Mouse (Mus musculus) kidney, embryonic 15.5 days (tissue): ENCODE results near the gene Doc2a. TPM values are rescaled to one million over a fixed set of nuclear protein-coding genes. Genes with fewer than 3 reads are reported as not detected.

Experiments used
- ATAC-seq: fragments of 200-750 bp; cut with Nextera tagmentation; replicated peaks from 2 replicates; pipeline ENCODE4 v1.8.0; 2017; ENCODE audit warnings: moderate TSS enrichment; ENCODE audit not compliant: low FRiP score
- H3K27ac ChIP-seq: fragments of 300-500 bp; sonication (generic); 2 replicates; pipeline ENCODE4 v1.5.1; 2015; ENCODE audit warnings: mild to moderate bottlenecking, inconsistent platforms
- H3K27me3 ChIP-seq: fragments of 300-500 bp; sonication (generic); 2 replicates; pipeline ENCODE4 v1.6.1; 2015; ENCODE audit warnings: inconsistent platforms
- H3K36me3 ChIP-seq: fragments of 300-500 bp; sonication (generic); 2 replicates; pipeline ENCODE4 v1.6.1; 2015; ENCODE audit warnings: inconsistent platforms
- H3K4me1 ChIP-seq: fragments of 300-500 bp; sonication (generic); 2 replicates; pipeline ENCODE4 v1.6.1; 2015; ENCODE audit warnings: inconsistent platforms
- H3K4me2 ChIP-seq: fragments of 300-500 bp; sonication (generic); 2 replicates; pipeline ENCODE4 v1.6.1; 2015; ENCODE audit warnings: moderate library complexity, mild to moderate bottlenecking, inconsistent platforms
- H3K4me3 ChIP-seq: fragments of 300-500 bp; sonication (generic); replicated peaks from 2 replicates; pipeline ENCODE4 v1.5.1; 2015; ENCODE audit warnings: mild to moderate bottlenecking, inconsistent platforms
- H3K9ac ChIP-seq: fragments of 300-500 bp; sonication (generic); 2 replicates; pipeline ENCODE4 v1.6.1; 2015; ENCODE audit warnings: mild to moderate bottlenecking, inconsistent platforms
- H3K9me3 ChIP-seq: fragments of 300-500 bp; sonication (generic); replicated peaks from 2 replicates; pipeline ENCODE4 v1.6.1; 2016; ENCODE audit warnings: inconsistent platforms
- WGBS: fragments of 180-500 bp; shearing (Covaris S2); methylation state at CpG from one replicate; pipeline ENCODE4 v1.1.7; 2015; ENCODE audit warnings: mixed read lengths; 5-methylcytosine and 5-hydroxymethylcytosine counted together
- polyA plus RNA-seq: library from polyadenylated mRNA; unstranded; fragments of >200 nt; fragmentation: Nextera tagmentation; extraction: Ambion mirVana; gene quantifications from 2 replicates; pipeline ENCODE4 v1.2.1, GENCODE M21; 2015

Doc2a gene
- polyA plus RNA-seq, 1 experiment from 2014 or later: 11.4 TPM

DNA sequence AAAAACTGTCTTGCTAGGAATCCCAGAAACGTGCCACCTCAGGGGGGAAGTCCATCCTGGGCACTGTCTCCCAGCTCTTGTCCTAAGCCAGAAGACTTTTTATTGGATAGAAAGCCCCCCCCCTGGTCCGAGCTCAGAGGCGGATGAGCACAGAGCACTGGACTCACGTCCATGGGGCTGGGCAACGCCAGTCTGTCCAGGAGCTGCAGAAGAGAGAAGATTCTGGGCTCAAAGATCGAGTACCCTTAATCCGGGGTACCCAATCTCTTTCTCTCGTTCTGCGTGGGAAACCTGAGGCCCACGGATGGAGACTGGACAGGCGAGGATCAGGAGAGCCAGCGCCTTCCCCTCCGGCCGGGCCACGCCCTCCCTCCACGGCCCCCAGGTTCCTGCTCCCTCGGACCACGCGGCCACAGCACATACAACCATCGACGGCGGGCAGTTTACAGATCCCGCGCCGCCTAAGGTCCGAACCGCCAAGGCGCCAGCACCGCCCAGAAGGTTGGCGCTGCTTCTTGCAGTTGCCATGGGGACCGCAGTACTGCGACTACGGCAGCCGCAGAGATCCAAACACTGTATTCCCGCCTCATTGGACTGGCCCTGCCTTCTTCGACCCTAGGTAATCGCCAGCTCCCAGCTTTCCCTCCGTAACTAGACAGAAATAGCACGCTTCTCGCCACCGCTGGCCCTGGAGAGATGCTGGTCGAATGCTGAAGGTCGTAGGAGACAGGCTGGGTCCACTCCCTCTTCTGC, 38.3 kb upstream of the Doc2a start:
- Histone ChIP-seq H3K27ac (peak overlapping the region; percentile 79), H3K4me3 (peak overlapping the region; percentile 75), H3K4me2 (peak overlapping the region; percentile 89), H3K36me3 (peaks cover 18% of the 10 kb centered on the region), H3K27me3 (no peaks in the 10 kb centered on the region), H3K9me3 (no peaks in the 10 kb centered on the region), H3K4me1 (peaks cover 30% of the 10 kb centered on the region), H3K9ac (peak overlapping the region; percentile 84)
- ATAC-seq: peak; percentile 96
- WGBS: under 1% methylated on average over 43 of the region's 43 CpGs

DNA sequence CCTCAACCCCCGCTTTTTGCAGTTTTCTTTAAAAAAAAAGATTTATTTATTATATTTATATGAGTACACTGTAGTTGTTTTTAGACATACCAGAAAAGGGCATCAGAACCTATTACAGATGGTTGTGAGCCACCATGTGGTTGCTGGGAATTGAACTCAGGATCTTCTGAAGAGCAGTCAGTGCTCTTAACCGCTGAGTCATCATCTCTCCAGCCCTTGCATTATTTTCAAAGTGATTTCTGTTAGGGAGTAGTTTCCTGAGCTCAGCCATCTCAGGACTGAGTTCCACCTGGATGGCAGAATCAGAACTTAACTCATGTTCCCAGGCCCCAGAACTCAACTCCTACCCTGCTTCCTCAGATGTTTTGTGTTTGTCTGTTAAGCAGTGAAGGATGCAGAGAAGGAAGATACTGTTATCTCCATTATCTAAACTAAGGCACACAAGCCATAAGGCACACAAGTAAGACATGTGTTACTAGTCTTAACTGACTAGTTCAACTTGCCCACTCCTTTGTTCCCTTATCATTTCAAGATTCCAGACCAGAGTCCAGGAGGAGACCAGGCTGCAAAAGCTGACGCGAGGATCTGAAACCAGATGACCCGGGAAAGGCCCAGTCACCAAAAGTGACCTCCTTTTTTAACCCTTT, 37.4 kb upstream of the Doc2a start:
- Histone ChIP-seq H3K4me3 (peak overlapping the region; percentile 75; the same call in 1 of the 2 replicates), H3K9ac (peak overlapping the region; percentile 84), H3K9me3 (no peaks in the 10 kb centered on the region), H3K36me3 (peaks cover 13% of the 10 kb centered on the region), H3K27ac (peak overlapping the region; percentile 79), H3K4me1 (peaks cover 30% of the 10 kb centered on the region), H3K4me2 (peak overlapping the region; percentile 89), H3K27me3 (no peaks in the 10 kb centered on the region)
- ATAC-seq: no peak
- 53% methylated on average over 5 of the region's 5 CpGs for WGBS

DNA sequence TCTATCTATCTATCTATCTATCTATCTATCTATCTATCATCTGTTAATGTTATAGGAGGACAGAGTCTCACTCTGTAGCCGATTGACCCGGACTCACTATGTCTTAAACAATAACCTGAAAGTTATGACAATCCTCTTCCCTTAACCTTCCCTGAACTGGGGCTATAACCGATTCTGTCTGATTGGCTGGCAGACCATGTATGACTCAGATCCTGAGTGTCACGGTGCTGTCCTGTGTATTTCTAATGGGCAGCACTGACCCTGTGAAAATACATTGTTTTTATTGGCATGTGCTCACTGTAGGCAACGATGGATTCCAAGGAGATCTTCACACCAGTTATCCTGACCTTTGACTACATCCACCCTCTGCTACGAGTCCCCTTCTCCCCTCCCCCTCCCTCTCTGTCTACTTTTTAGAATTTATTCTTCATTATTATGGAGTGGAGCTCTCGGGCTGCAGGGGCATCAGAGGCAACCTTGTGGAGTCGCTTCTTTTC, 31.4 kb upstream of the Doc2a start:
- Histone ChIP-seq H3K9ac (no peak overlapping the region), H3K4me2 (no peak overlapping the region), H3K27me3 (no peaks in the 10 kb centered on the region), H3K27ac (no peak overlapping the region), H3K4me1 (no peaks in the 10 kb centered on the region), H3K36me3 (no peaks in the 10 kb centered on the region), H3K4me3 (no peak overlapping the region), H3K9me3 (no peaks in the 10 kb centered on the region)
- ATAC-seq: no peak
- 58% methylated on average over 8 of the region's 8 CpGs for WGBS

DNA sequence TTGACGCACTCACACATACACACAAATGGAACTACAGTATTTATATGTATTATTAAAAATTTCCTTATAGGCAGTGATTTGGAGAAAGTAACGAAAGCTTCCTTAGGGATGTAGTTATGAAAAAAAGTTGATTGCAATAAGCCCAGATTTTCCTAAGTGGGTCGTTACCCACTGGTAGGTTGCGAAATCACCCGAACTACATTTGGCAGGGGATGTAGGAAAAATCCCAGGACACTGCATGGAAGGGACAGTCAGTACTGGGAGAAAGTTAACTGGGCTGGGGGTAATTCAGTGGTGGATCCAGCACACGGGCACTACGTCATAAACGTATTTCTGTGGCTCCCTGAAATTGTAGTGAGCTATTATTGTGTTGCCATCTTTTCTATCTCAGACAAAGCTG, 30.7 kb upstream of the Doc2a start:
- no peaks in the 10 kb centered on the region for H3K4me1 ChIP-seq
- 0 out of 2 replicates have a peak, but pooled peaks cover 2% of the 10 kb centered on the region for H3K27me3 ChIP-seq
- H3K4me2 ChIP-seq: no peak overlapping the region
- H3K9ac ChIP-seq: no peak overlapping the region
- H3K36me3 ChIP-seq: no peaks in the 10 kb centered on the region
- no peak overlapping the region for H3K27ac ChIP-seq
- 85% methylated on average over 8 of the region's 8 CpGs for WGBS
- H3K9me3 ChIP-seq: no peaks in the 10 kb centered on the region
- ATAC-seq: no peak
- H3K4me3 ChIP-seq: no peak overlapping the region

DNA sequence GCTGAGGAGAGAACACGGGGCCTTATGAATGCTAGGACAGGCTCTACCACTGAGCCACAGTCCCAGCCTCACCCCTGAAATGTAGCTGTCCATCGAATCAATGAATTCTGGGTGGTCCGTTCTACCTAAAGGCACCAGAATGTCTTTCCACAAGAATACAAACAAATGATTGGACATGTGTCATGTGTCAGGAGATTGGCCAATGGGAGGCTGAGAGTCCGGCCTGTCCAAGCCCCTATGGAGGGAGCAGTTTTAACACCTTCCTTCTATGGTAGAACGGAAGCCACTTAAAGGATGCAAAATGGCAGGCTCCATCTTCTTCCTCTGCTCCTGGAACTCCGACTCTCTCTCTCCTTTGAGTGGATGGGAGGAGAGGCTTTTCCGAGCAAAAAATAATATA, 29.6 kb upstream of the Doc2a start:
- WGBS: 89% methylated on average over 7 of the region's 7 CpGs

DNA sequence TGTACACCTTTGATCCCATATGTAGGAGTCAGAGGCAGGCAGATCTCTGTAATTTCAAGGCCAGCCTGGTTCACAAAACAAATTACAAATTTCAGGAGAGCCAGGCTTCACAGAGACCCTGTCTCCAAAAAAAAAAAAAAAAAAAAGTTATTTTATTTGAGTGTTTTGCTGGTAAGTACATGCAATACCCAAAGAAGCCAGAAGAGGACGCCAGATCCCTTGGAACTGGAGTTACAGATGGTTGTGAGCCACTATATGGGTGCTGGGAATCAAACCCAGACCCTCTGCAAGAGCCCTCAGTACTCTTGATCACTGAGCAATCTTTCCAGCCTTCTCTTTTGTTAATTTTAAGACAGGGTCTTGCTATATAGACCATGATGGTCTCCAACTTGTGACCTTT, 28.4 kb upstream of the Doc2a start:
- Histone ChIP-seq H3K4me3 (no peak overlapping the region), H3K4me2 (no peak overlapping the region), H3K9me3 (no peaks in the 10 kb centered on the region), H3K36me3 (no peaks in the 10 kb centered on the region), H3K27ac (no peak overlapping the region), H3K27me3 (peaks cover 18% of the 10 kb centered on the region), H3K9ac (no peak overlapping the region), H3K4me1 (peaks cover 16% of the 10 kb centered on the region)
- 39% methylated on average over 1 of the region's 1 CpGs for WGBS
- ATAC-seq: no peak

More for the DNA sequence above, 29.6 kb upstream of the Doc2a start:
- Histone ChIP-seq H3K4me3 (no peak overlapping the region), H3K4me1 (peaks cover 7% of the 10 kb centered on the region), H3K4me2 (no peak overlapping the region), H3K36me3 (no peaks in the 10 kb centered on the region), H3K9me3 (no peaks in the 10 kb centered on the region), H3K9ac (no peak overlapping the region), H3K27ac (no peak overlapping the region), H3K27me3 (peaks cover 8% of the 10 kb centered on the region)
- ATAC-seq: no peak

DNA sequence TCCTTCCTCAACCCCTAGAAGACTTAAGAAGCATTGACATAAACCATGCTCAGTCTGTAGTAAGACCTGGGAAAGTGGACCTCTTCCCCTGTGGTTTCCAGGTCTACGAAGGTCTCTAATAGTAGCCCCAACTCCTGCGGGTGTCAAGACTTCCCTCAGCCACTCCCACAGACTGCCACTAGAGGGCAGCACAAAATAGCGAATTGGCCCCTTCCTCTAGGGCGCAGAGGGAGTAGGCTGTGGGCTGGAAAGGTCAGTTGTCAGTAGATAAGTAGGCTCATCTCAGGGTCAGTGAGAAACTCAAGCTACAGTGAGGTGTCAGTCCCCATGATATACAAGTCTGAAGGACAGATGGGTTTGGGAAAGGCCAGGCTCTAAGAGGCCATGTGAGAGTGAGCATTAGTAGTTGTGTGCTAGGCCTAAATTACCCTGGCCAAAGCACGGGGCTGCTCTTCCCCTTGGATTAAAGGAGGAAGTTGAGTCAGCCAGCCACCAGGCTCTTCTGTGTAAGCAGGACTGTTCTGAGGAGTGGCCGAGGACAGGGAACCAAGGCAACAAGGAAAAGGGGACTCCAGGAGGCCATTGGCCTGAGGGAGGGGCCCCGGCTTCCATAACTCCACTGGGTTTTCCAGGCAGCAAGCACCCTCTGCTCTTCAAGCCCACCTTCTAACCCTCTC, 25.2 kb upstream of the Doc2a start:
- no peaks in the 10 kb centered on the region for H3K9me3 ChIP-seq
- peaks cover 36% of the 10 kb centered on the region for H3K27me3 ChIP-seq
- H3K27ac ChIP-seq: no peak overlapping the region
- peaks cover 16% of the 10 kb centered on the region for H3K4me1 ChIP-seq
- 0 out of 2 replicates have a peak, but pooled peaks have one; percentile 17 for ATAC-seq
- 22% methylated on average over 7 of the region's 7 CpGs for WGBS
- H3K36me3 ChIP-seq: no peaks in the 10 kb centered on the region
- no peak overlapping the region for H3K4me2 ChIP-seq
- H3K9ac ChIP-seq: no peak overlapping the region
- H3K4me3 ChIP-seq: no peak overlapping the region

DNA sequence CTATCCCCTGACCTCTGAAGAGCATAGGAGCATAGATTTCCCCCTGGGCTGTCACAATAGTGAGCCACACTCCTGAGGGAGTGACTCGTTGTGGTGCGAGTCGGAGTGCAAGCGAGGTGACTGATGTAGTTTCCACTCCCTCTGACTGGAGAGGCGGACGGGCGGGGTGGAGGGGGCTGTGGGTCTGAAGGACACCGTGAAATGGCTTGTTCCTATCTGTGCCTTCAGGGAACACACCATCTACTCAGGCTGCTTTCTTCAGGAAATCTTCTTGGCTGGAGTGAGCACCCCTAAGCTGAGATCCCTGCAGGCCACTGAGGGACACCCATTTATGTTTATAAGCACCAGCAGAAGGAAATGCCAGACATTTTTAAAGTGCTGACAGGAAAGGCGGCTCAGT, 24.5 kb upstream of the Doc2a start:
- ATAC-seq: no peak
- peaks cover 16% of the 10 kb centered on the region for H3K4me1 ChIP-seq
- no peaks in the 10 kb centered on the region for H3K36me3 ChIP-seq
- H3K9ac ChIP-seq: no peak overlapping the region
- peak overlapping the region; percentile 36; the same call in 1 of the 2 replicates for H3K4me3 ChIP-seq
- WGBS: 15% methylated on average over 9 of the region's 9 CpGs
- H3K27ac ChIP-seq: no peak overlapping the region
- H3K9me3 ChIP-seq: no peaks in the 10 kb centered on the region
- peak overlapping the region; percentile 61 for H3K4me2 ChIP-seq
- H3K27me3 ChIP-seq: peaks cover 36% of the 10 kb centered on the region

DNA sequence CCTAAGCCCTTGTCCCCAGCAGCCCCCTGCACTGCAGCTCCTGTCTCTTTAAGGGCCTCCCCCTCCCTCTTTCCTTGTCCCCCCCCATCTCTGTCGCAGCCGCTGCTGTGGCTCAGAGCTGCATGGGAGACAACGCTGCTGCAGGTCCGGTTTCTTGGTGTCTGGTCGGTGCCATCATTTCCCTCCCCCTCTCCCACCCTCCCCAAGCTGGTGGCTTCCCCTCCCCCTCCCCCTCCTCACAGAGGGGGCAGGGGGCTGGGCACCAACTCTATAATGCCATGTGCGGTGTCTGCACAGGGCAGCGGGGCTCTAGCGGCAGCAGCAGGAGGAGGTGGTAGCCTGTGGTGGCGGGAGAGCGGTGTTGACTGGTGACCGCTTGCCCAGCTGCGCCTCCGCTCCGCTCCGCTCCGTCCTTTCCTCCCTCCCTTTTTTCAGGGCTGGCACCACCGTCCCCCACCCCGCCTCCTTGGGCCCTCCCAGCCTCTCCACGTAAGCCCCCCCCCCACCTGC, 24.0 kb upstream of the Doc2a start:
- Histone ChIP-seq H3K4me3 (peak overlapping the region; percentile 36), H3K9ac (no peak overlapping the region), H3K27me3 (peaks cover 36% of the 10 kb centered on the region), H3K4me1 (peaks cover 16% of the 10 kb centered on the region), H3K36me3 (no peaks in the 10 kb centered on the region), H3K9me3 (no peaks in the 10 kb centered on the region), H3K27ac (no peak overlapping the region), H3K4me2 (peak overlapping the region; percentile 61)
- WGBS: 1% methylated on average over 16 of the region's 19 CpGs
- ATAC-seq: no peak; the same call in 1 of the 2 replicates

DNA sequence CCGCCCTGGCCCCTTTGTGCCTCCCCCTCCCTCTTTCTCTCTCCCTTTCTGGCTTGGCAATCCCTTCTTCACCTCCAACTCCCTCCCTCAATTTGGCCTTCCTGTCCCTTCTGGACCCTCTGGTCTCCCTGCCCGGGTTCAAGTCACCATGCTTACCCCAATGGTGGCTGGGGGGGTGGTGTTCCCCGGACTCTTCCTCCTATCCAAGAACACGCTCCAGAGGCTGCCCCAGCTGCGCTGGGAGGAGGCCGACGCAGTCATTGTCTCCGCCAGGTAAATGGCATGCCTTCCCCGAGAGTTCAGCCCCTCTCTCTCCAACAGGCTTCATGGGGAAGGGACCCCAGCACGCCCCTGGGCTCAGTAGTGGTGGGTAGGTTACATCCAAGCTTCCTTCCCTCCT, 23.3 kb upstream of the Doc2a start:
- Histone ChIP-seq H3K4me3 (no peak overlapping the region), H3K27ac (no peak overlapping the region), H3K9ac (no peak overlapping the region), H3K4me2 (no peak overlapping the region), H3K36me3 (no peaks in the 10 kb centered on the region), H3K4me1 (peaks cover 16% of the 10 kb centered on the region), H3K27me3 (peaks cover 36% of the 10 kb centered on the region), H3K9me3 (no peaks in the 10 kb centered on the region)
- no peak for ATAC-seq
- 18% methylated on average over 10 of the region's 10 CpGs for WGBS

DNA sequence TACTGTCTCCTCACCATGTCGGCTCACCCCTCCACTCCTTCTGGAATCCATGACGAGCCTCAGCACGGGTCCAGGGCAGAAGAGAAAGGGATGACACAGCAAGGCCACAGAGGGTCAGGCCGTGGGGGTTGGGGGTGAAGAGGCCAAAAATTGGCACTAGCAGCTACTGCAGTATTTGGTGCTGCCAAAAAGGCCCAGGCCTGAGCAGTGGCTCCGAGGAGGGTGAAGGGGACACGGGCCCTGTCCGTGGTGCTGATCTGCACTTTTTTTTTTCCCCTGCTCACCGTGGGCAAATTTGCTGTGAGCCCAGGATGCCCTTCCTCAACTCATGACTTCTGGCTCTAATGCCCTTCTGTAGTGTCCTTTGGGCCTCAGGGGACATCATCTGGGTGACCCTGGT, 21.8 kb upstream of the Doc2a start:
- Histone ChIP-seq H3K4me1 (peaks cover 16% of the 10 kb centered on the region), H3K4me3 (no peak overlapping the region), H3K9ac (no peak overlapping the region), H3K36me3 (no peaks in the 10 kb centered on the region), H3K27me3 (peaks cover 45% of the 10 kb centered on the region), H3K4me2 (no peak overlapping the region), H3K9me3 (no peaks in the 10 kb centered on the region), H3K27ac (no peak overlapping the region)
- ATAC-seq: no peak
- WGBS: 31% methylated on average over 8 of the region's 8 CpGs

DNA sequence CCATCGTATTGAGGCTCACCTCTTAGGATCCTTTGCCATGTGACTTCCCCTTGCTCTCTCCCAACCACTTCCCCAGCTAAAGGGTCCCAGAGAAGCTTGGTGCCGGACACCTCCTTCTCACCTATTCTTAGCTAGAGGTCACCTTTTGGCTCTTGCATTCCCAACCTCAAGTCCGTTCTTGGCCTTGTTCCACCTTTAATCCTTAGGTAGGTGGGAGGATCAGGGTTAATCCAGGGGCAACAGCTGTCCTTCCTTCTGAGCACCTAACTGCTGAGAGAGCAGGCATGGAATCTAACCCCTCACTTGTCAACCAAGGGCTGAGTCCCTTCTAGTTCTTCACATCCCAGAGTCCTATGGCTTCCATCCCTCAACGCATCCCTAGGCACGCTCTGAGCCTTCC, 21.3 kb upstream of the Doc2a start:
- no peak overlapping the region for H3K27ac ChIP-seq
- no peaks in the 10 kb centered on the region for H3K36me3 ChIP-seq
- 73% methylated on average over 5 of the region's 5 CpGs for WGBS
- no peak overlapping the region for H3K4me3 ChIP-seq
- peaks cover 16% of the 10 kb centered on the region for H3K4me1 ChIP-seq
- H3K9ac ChIP-seq: no peak overlapping the region
- no peak for ATAC-seq
- peaks cover 50% of the 10 kb centered on the region for H3K27me3 ChIP-seq
- no peak overlapping the region for H3K4me2 ChIP-seq
- no peaks in the 10 kb centered on the region for H3K9me3 ChIP-seq
